Mouse (Mus musculus) left cerebral cortex, adult 2 months (tissue): ENCODE data around the gene Msx1. TPM values are rescaled to one million over a fixed set of nuclear protein-coding genes. Genes with fewer than 3 reads are reported as not detected.

Source experiments
- DNase-seq, 2 experiments: peaks; one replicate each; pipeline ENCODE4 v3.0.0; 2021 to 2022; ENCODE audit warnings: low spot score in 2 of 2, mixed read lengths in 1 of 2; ENCODE audit errors: extremely low spot score in 1 of 2
- H3K27ac ChIP-seq: fragments of 200-600 bp; 2 replicates; pipeline ENCODE4 v1.8.1; 2022
- H3K4me3 ChIP-seq: fragments of 200-600 bp; 2 replicates; pipeline ENCODE4 v1.8.1; 2022
- CTCF ChIP-seq: fragments of 200-600 bp; IDR thresholded peaks from 2 replicates; pipeline ENCODE4 v1.8.1; 2022; ENCODE audit warnings: antibody characterized with exemption, mild to moderate bottlenecking, moderate library complexity
- intact Hi-C: fragments of 180-260 bp; cut with DNase I; formaldehyde crosslinking; loops from one replicate; pipeline ENCODE4 v1.15.1; 2025
- total RNA-seq, 2 experiments: library from RNA; stranded (reverse); gene quantifications; 2 replicates each; pipeline ENCODE4 v1.2.3; 2021

Gene Msx1
- total RNA-seq, 2 experiments from 2014 or later = 3.1 to 3.3 TPM

- Histone ChIP-seq H3K27ac (no peak overlapping the region), H3K4me3 (no peak overlapping the region)
- intact Hi-C loops = no loop called here
- DNase-seq = no peak
- no peak for TF ChIP-seq CTCF
Measured at GRCm38 (mm10) chr5:37774011-37774410, 50.4 kb downstream of the Msx1 start.

- intact Hi-C loops = no loop called here
- Histone ChIP-seq H3K27ac (no peak overlapping the region), H3K4me3 (no peak overlapping the region)
- DNase-seq = no peak
- no peak for TF ChIP-seq CTCF
Measured at GRCm38 (mm10) chr5:37770870-37771269, 53.5 kb downstream of the Msx1 start.

Other genes with a start within 250 kb of the Msx1 start
- 1 to 10 TPM; 1.8 to 2.5 TPM for gene Stk32b, start 107.4 kb downstream of the Msx1 start, total RNA-seq
- 1 to 10 TPM; 1.1 to 1.7 TPM for gene Cytl1, start 89.1 kb downstream of the Msx1 start, total RNA-seq
- 10 to 100 TPM; 39.2 to 40.9 TPM for gene Stx18, start 214.2 kb upstream of the Msx1 start, total RNA-seq